Mouse (Mus musculus) thymus, adult 2 months (tissue): ENCODE results near the gene Golga2. TPM values are rescaled to one million over a fixed set of nuclear protein-coding genes. Genes with fewer than 3 reads are reported as not detected.

ENCODE experiments used
- DNase-seq: peaks from one replicate; pipeline ENCODE4 v3.0.0; 2021
- H3K27ac ChIP-seq: fragments of 200-500 bp; 2 replicates; pipeline ENCODE4 v1.5.1; 2012; ENCODE audit warnings: low read length, control low read depth; ENCODE audit not compliant: control insufficient read depth, insufficient read depth
- H3K27me3 ChIP-seq: fragments of 200-500 bp; 2 replicates; pipeline ENCODE4 v1.6.1; 2012; ENCODE audit warnings: mild to moderate bottlenecking, low read length, moderate library complexity, mixed read lengths; ENCODE audit not compliant: control insufficient read depth, insufficient read depth
- H3K36me3 ChIP-seq: fragments of 200-500 bp; 2 replicates; pipeline ENCODE4 v1.6.1; 2012; ENCODE audit warnings: mild to moderate bottlenecking, low read length, moderate library complexity; ENCODE audit not compliant: control insufficient read depth, insufficient read depth
- H3K4me1 ChIP-seq: fragments of 200-500 bp; replicated peaks from 2 replicates; pipeline ENCODE4 v1.6.1; 2012; ENCODE audit warnings: low read length; ENCODE audit not compliant: control insufficient read depth, insufficient read depth
- H3K4me3 ChIP-seq: fragments of 200-500 bp; 2 replicates; pipeline ENCODE4 v1.5.1; 2012; ENCODE audit warnings: mild to moderate bottlenecking, low read length, control low read depth, moderate library complexity; ENCODE audit not compliant: control insufficient read depth, insufficient read depth
- CTCF ChIP-seq: fragments of 200-500 bp; IDR thresholded peaks from 2 replicates; pipeline ENCODE4 v1.5.1; 2012; ENCODE audit warnings: mild to moderate bottlenecking, control low read depth, low read length, moderate library complexity, borderline replicate concordance; ENCODE audit not compliant: control insufficient read depth, poor library complexity, insufficient read depth; ENCODE audit errors: extremely low read depth
- POLR2A ChIP-seq: fragments of 200-500 bp; IDR thresholded peaks from 2 replicates; pipeline ENCODE4 v1.6.1; 2012; ENCODE audit warnings: mild to moderate bottlenecking, low read length, control low read depth, moderate library complexity; ENCODE audit not compliant: control insufficient read depth, poor library complexity, insufficient read depth; ENCODE audit errors: extremely low read depth
- WGBS: fragments of 180-500 bp; shearing (Covaris S2); methylation state at CpG from one replicate; pipeline ENCODE4 v1.1.7; 2018; 5-methylcytosine and 5-hydroxymethylcytosine counted together
- polyA plus RNA-seq: library from polyadenylated mRNA; depleted of rRNA; stranded (reverse); fragments of >200 nt; gene quantifications from 2 replicates; pipeline ENCODE4 v1.2.3, GENCODE M21; 2012

Golga2 gene
- polyA plus RNA-seq, 1 experiment: 36.6 TPM

GRCm38 (mm10) chr2:32310096-32310845, 23.1 kb downstream of the Golga2 start:
- Histone ChIP-seq H3K27ac (no peak overlapping the region), H3K36me3 (peaks cover 9% of the 10 kb centered on the region), H3K27me3 (peaks cover 14% of the 10 kb centered on the region; the same call in 1 of the 2 replicates), H3K4me1 (peaks cover 11% of the 10 kb centered on the region), H3K4me3 (no peak overlapping the region)
- WGBS: 88% methylated on average over 18 of the region's 18 CpGs
- no peak for DNase-seq
- TF ChIP-seq CTCF: no peak
- no peak for TF ChIP-seq POLR2A

- H3K27ac ChIP-seq: no peak overlapping the region
- H3K36me3 ChIP-seq: no peaks in the 10 kb centered on the region
- peaks cover 11% of the 10 kb centered on the region for H3K4me1 ChIP-seq
- 13% methylated on average over 39 of the region's 42 CpGs for WGBS
- peak overlapping the region; percentile 8; the same call in 1 of the 2 replicates for H3K4me3 ChIP-seq
- TF ChIP-seq CTCF (no peak), POLR2A (no peak)
- no peak for DNase-seq
- peaks cover 14% of the 10 kb centered on the region; the same call in 1 of the 2 replicates for H3K27me3 ChIP-seq
Observed at GRCm38 (mm10) chr2:32311443-32312317, 24.5 kb downstream of the Golga2 start.

DNA sequence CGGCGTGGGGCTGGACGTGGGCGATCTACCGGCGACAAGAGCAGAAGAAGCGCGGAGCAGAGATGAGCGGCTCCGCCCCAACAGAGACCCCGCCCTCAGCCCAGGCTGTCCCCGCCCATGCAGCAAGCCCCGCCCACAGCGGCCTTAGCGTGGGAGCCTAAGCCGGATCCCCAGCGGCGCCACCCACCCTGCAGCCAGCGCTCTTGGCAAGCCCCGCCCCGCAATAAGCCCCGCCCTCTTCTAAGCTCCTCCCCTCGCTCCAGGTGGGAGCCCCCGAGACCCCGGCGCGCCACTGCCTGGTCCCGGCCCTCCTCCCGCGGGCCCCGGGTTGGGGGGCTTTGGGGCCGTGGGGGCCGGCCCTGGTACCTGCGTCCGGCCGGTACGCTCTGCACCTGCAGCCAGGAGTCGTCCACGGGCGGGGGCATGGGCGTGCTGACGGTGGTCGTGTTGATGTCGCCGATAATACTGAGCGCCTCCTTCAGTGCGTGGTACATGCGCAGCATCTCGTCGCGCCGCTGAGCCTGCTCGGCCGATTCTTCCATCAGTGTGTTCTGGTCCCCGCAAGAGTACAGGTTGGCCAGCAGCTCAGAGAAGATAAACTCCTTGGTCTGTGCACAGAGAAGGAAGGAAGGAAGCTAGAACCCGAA, 25.3 kb downstream of the Golga2 start:
- Histone ChIP-seq H3K27ac (no peak overlapping the region), H3K36me3 (no peaks in the 10 kb centered on the region), H3K27me3 (peaks cover 14% of the 10 kb centered on the region; the same call in 1 of the 2 replicates), H3K4me1 (peaks cover 11% of the 10 kb centered on the region), H3K4me3 (peak overlapping the region; percentile 19)
- TF ChIP-seq CTCF (no peak), POLR2A (no peak)
- DNase-seq: peak; percentile 69
- 3% methylated on average over 56 of the region's 56 CpGs for WGBS

DNA sequence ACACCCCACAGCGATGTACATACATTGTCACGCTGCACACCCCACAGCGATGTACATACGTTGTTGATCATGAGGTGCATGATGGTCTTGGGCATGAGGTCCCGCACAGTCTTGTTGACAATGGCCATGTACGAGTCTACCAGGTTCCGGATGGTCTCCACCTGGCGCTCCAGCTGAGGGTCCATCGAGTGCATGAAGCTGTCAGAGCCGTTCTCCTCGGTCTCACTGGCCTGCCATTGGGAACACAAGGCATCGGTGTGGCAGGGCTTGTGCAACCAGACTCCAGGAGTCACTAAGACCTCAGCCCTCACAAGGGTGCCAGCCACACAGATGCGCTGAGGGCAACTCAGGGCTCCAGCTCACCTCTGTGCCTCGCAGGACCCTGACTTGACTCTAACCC, 27.6 kb downstream of the Golga2 start:
- TF ChIP-seq POLR2A: no peak
- no peak for TF ChIP-seq CTCF
- Histone ChIP-seq H3K4me3 (no peak overlapping the region), H3K4me1 (peaks cover 11% of the 10 kb centered on the region), H3K27me3 (peaks cover 14% of the 10 kb centered on the region; the same call in 1 of the 2 replicates), H3K27ac (no peak overlapping the region), H3K36me3 (no peaks in the 10 kb centered on the region)
- WGBS: 95% methylated on average over 14 of the region's 14 CpGs
- DNase-seq: no peak

DNA sequence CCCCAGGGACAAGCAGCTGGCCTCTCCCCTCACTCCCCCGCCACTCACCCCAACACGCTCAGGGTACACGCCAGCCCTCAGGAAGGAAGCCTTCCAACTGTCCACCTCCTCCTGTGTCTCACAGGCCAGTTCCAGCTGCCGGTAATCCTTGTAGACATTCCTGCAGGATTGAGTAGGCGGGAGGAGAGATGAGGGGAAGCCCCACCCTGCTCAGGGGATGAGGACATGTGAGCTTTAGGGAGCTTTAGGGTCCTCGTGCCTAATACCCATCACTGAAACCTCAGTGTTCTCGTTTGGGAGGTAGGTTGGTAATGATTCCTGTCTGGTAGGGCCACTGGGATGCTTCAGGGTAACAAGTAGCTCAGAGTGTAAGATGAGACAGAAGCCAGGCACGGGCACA, 28.6 kb downstream of the Golga2 start:
- H3K27ac ChIP-seq: no peak overlapping the region
- WGBS: 79% methylated on average over 8 of the region's 8 CpGs
- H3K4me3 ChIP-seq: no peak overlapping the region
- no peak for DNase-seq
- H3K36me3 ChIP-seq: no peaks in the 10 kb centered on the region
- H3K4me1 ChIP-seq: peaks cover 11% of the 10 kb centered on the region
- H3K27me3 ChIP-seq: peaks cover 14% of the 10 kb centered on the region; the same call in 1 of the 2 replicates
- no peak for TF ChIP-seq POLR2A
- TF ChIP-seq CTCF: no peak
